Mouse (Mus musculus) megakaryocyte, embryonic 14.5 days (primary cell): ENCODE data around the gene Gm49355.

Experiments used
- FLI1 ChIP-seq: IDR thresholded peaks from 2 replicates; pipeline ENCODE4 v1.6.1; 2012; ENCODE audit warnings: low read length, inconsistent platforms, mixed read lengths
- GATA1 ChIP-seq: IDR thresholded peaks from 3 replicates; pipeline ENCODE4 v1.6.1; 2012; ENCODE audit warnings: mixed read lengths, low read length, inconsistent platforms, borderline replicate concordance

DNA sequence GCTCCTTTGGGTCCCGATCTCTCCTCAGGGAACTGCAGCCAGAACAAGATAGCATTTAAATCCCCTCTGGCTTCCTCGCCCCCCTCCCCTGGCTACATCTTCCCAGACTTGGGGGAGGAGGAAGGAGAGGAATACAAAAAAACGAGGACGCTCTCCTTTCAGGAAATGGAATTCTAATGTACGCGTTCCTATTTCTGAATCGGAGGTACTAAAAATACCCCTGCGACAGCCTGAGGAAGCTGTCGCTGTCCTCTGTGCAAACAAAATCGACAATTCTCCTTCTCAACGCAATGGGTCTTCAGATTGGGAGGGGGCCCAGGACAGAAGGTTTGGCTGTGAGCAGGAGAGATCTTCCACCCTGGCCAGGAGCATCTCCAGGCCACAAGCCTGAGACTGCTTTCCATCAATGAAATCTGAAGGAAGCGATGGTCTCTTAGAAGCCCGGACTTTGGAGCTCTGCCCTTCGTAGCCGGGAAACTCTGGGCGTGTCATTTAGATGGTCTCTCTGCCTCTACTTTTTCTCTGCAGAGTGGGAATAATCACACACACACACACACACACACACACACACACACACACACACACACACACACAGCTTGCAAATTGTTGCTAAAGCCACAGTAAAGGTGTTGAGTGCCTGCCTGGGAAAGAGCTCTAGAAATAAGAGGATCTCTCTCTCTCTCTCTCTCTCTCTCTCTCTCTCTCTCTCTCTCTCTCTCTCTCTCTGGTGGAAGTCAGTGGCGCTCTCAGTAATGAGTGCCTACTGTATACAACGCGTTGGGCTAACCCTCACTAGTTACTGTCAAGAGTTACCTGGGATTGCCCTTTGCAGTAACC is 56.7 kb downstream of the Gm49355 start:
- no peak for TF ChIP-seq GATA1
- no peak for TF ChIP-seq FLI1
